Mouse (Mus musculus): Measurements from ENCODE around the gene Ezh1. TPM values are rescaled to one million over a fixed set of nuclear protein-coding genes. Genes with fewer than 3 reads are reported as not detected.

Ezh1 gene
- polyA plus RNA-seq, 1 experiment from 2014 or later = 11.2 TPM

GRCm38 (mm10) chr11:101174389-101174745, 51.9 kb downstream of the Ezh1 start:
- peaks cover 91% of the 10 kb centered on the region for H3K27me3 ChIP-seq (ENCODE audit: low read depth, poor library complexity, severe bottlenecking)
- H3K27ac ChIP-seq (replicated peaks) = peak overlapping the region; percentile 76
- WGBS = 31% methylated on average over 9 of the region's 9 CpGs
- H3K36me3 ChIP-seq = no peaks in the 10 kb centered on the region
- peaks cover 88% of the 10 kb centered on the region for H3K4me1 ChIP-seq
- no peak for DNase-seq (ENCODE audit: low spot score)
- H3K4me3 ChIP-seq = peak overlapping the region; percentile 52
- H3K9me3 ChIP-seq (replicated peaks) = no peaks in the 10 kb centered on the region

- Histone ChIP-seq H3K27ac (replicated peaks) (peak overlapping the region; percentile 76), H3K36me3 (no peaks in the 10 kb centered on the region), H3K4me3 (peak overlapping the region; percentile 52), H3K9me3 (replicated peaks) (no peaks in the 10 kb centered on the region), H3K27me3 (ENCODE audit: low read depth, poor library complexity, severe bottlenecking) (peaks cover 91% of the 10 kb centered on the region), H3K4me1 (peaks cover 92% of the 10 kb centered on the region)
- 1% methylated on average over 61 of the region's 61 CpGs for WGBS
- DNase-seq (ENCODE audit: low spot score) = peak; percentile 89
Measured at GRCm38 (mm10) chr11:101173631-101174388, 52.5 kb downstream of the Ezh1 start.

- WGBS = 5% methylated on average over 11 of the region's 11 CpGs
- Histone ChIP-seq H3K36me3 (no peaks in the 10 kb centered on the region), H3K4me1 (peaks cover 89% of the 10 kb centered on the region), H3K27ac (replicated peaks) (no peak overlapping the region), H3K4me3 (peak overlapping the region; percentile 52), H3K27me3 (ENCODE audit: low read depth, poor library complexity, severe bottlenecking) (peaks cover 91% of the 10 kb centered on the region), H3K9me3 (replicated peaks) (no peaks in the 10 kb centered on the region)
- no peak for DNase-seq (ENCODE audit: low spot score)
Measured at GRCm38 (mm10) chr11:101173112-101173511, 53.2 kb downstream of the Ezh1 start.

GRCm38 (mm10) chr11:101172434-101172815, 53.8 kb downstream of the Ezh1 start:
- DNase-seq (ENCODE audit: low spot score) = no peak
- peaks cover 91% of the 10 kb centered on the region for H3K27me3 ChIP-seq (ENCODE audit: low read depth, poor library complexity, severe bottlenecking)
- no peaks in the 10 kb centered on the region for H3K9me3 ChIP-seq (replicated peaks)
- WGBS = 10% methylated on average over 5 of the region's 5 CpGs
- H3K27ac ChIP-seq (replicated peaks) = peak overlapping the region; percentile 79
- peaks cover 82% of the 10 kb centered on the region for H3K4me1 ChIP-seq
- H3K36me3 ChIP-seq = peaks cover 5% of the 10 kb centered on the region
- H3K4me3 ChIP-seq = peak overlapping the region; percentile 62

- H3K9me3 ChIP-seq (replicated peaks) = no peaks in the 10 kb centered on the region
- H3K27me3 ChIP-seq (ENCODE audit: low read depth, poor library complexity, severe bottlenecking) = peaks cover 91% of the 10 kb centered on the region
- peak overlapping the region; percentile 62 for H3K4me3 ChIP-seq
- H3K4me1 ChIP-seq = peaks cover 77% of the 10 kb centered on the region
- H3K36me3 ChIP-seq = peaks cover 11% of the 10 kb centered on the region
- H3K27ac ChIP-seq (replicated peaks) = peak overlapping the region; percentile 79
- DNase-seq (ENCODE audit: low spot score) = peak; percentile 78
- WGBS = under 1% methylated on average over 31 of the region's 31 CpGs
Measured at GRCm38 (mm10) chr11:101171721-101172433, 54.4 kb downstream of the Ezh1 start.

- peak; percentile 98 for DNase-seq (ENCODE audit: low spot score)
- peak within 1 kb of the TSS; percentile 79 for H3K27ac ChIP-seq (replicated peaks)
- H3K36me3 ChIP-seq = peaks cover 16% of the 10 kb centered on the region
- peaks cover 68% of the 10 kb centered on the region for H3K4me1 ChIP-seq
- under 1% methylated on average over 49 of the region's 50 CpGs for WGBS
- peaks cover 91% of the 10 kb centered on the region for H3K27me3 ChIP-seq (ENCODE audit: low read depth, poor library complexity, severe bottlenecking)
- H3K9me3 ChIP-seq (replicated peaks) = no peaks in the 10 kb centered on the region
- peak within 1 kb of the TSS; percentile 62 for H3K4me3 ChIP-seq
Measured at GRCm38 (mm10) chr11:101170811-101171610, 55.3 kb downstream of the Ezh1 start, which contains the start of gene Plekhh3. Gene Plekhh3 (minus strand): TSS chr11:101171351.

- peak; percentile 55 for DNase-seq (ENCODE audit: low spot score)
- peaks cover 67% of the 10 kb centered on the region for H3K4me1 ChIP-seq
- peaks cover 91% of the 10 kb centered on the region for H3K27me3 ChIP-seq (ENCODE audit: low read depth, poor library complexity, severe bottlenecking)
- H3K4me3 ChIP-seq = peak within 1 kb of the TSS; percentile 62
- no peaks in the 10 kb centered on the region for H3K9me3 ChIP-seq (replicated peaks)
- under 1% methylated on average over 35 of the region's 35 CpGs for WGBS
- peak within 1 kb of the TSS; percentile 76 for H3K27ac ChIP-seq (replicated peaks)
- H3K36me3 ChIP-seq = peaks cover 17% of the 10 kb centered on the region
Measured at GRCm38 (mm10) chr11:101170354-101170810, 55.9 kb downstream of the Ezh1 start, which contains the start of gene Cntnap1. Gene Cntnap1 (plus strand): TSS chr11:101170523.

- Histone ChIP-seq H3K4me3 (peak overlapping the region; percentile 62), H3K27ac (replicated peaks) (no peak overlapping the region; the same call in 1 of the 2 replicates), H3K9me3 (replicated peaks) (no peaks in the 10 kb centered on the region), H3K27me3 (ENCODE audit: low read depth, poor library complexity, severe bottlenecking) (peaks cover 91% of the 10 kb centered on the region), H3K36me3 (peaks cover 17% of the 10 kb centered on the region), H3K4me1 (peaks cover 67% of the 10 kb centered on the region)
- WGBS = 13% methylated on average over 17 of the region's 17 CpGs
- no peak for DNase-seq (ENCODE audit: low spot score)
Measured at GRCm38 (mm10) chr11:101169301-101170107, 56.8 kb downstream of the Ezh1 start.

GRCm38 (mm10) chr11:101168301-101168980, 57.8 kb downstream of the Ezh1 start:
- 68% methylated on average over 18 of the region's 18 CpGs for WGBS
- H3K9me3 ChIP-seq (replicated peaks) = no peaks in the 10 kb centered on the region
- H3K36me3 ChIP-seq = peaks cover 22% of the 10 kb centered on the region
- DNase-seq (ENCODE audit: low spot score) = no peak
- peaks cover 67% of the 10 kb centered on the region for H3K4me1 ChIP-seq
- 0 out of 2 replicates have a peak overlapping the region, but pooled peaks have one; percentile 62 for H3K4me3 ChIP-seq
- no peak overlapping the region for H3K27ac ChIP-seq (replicated peaks)
- H3K27me3 ChIP-seq (ENCODE audit: low read depth, poor library complexity, severe bottlenecking) = peaks cover 91% of the 10 kb centered on the region

GRCm38 (mm10) chr11:101167963-101168300, 58.3 kb downstream of the Ezh1 start:
- WGBS = 40% methylated on average over 8 of the region's 8 CpGs
- Histone ChIP-seq H3K27me3 (ENCODE audit: low read depth, poor library complexity, severe bottlenecking) (peaks cover 91% of the 10 kb centered on the region), H3K36me3 (peaks cover 22% of the 10 kb centered on the region), H3K4me3 (no peak overlapping the region), H3K4me1 (peaks cover 66% of the 10 kb centered on the region), H3K9me3 (replicated peaks) (no peaks in the 10 kb centered on the region), H3K27ac (replicated peaks) (no peak overlapping the region)
- no peak for DNase-seq (ENCODE audit: low spot score)

GRCm38 (mm10) chr11:101167211-101167962, 58.9 kb downstream of the Ezh1 start:
- Histone ChIP-seq H3K27me3 (ENCODE audit: low read depth, poor library complexity, severe bottlenecking) (peaks cover 91% of the 10 kb centered on the region), H3K27ac (replicated peaks) (no peak overlapping the region), H3K4me3 (no peak overlapping the region), H3K36me3 (peaks cover 22% of the 10 kb centered on the region), H3K4me1 (peaks cover 67% of the 10 kb centered on the region), H3K9me3 (replicated peaks) (no peaks in the 10 kb centered on the region)
- no peak for DNase-seq (ENCODE audit: low spot score)
- 34% methylated on average over 19 of the region's 19 CpGs for WGBS
